Mouse (Mus musculus) liver, postnatal 0 days (tissue): ENCODE data around the gene Pamr1.

Experiments used
- CTCF ChIP-seq: sonication (generic); IDR thresholded peaks from 2 replicates; pipeline ENCODE4 v1.5.1; 2016; ENCODE audit warnings: antibody characterized with exemption, low read depth
- EP300 ChIP-seq: IDR thresholded peaks from 2 replicates; pipeline ENCODE4 v1.6.1; 2016; ENCODE audit warnings: antibody characterized with exemption, low read depth, mild to moderate bottlenecking

DNA sequence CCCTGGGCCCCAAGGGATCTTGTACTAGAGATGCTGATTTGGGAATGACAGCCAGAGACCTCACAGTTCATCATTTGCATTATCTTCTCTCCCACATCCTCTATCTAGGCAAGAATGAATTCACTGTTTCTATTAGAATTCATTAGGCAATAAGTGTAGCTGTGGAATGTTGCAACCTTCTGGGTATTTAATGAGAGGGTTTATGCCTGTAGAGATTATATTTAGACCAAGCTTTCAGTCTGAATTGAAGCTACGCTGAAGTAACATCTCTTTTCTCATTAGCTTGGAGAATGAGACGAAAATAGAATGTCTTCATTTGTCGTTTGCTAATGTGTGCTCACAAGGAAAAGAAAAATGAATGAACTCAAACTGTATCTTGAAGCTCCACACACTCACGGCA, 100.5 kb downstream of the Pamr1 start:
- TF ChIP-seq EP300 (no peak), CTCF (no peak)
